Mouse (Mus musculus) layer of hippocampus, adult 2 months (tissue): ENCODE measurements around the gene Etfdh. TPM values are rescaled to one million over a fixed set of nuclear protein-coding genes. Genes with fewer than 3 reads are reported as not detected.

Experiments used
- DNase-seq, 2 experiments: peaks; one replicate each; pipeline ENCODE4 v3.0.0; 2022; ENCODE audit warnings: low spot score in 2 of 2
- H3K27ac ChIP-seq: fragments of 200-600 bp; 2 replicates; pipeline ENCODE4 v1.8.1; 2022
- H3K4me3 ChIP-seq: fragments of 200-600 bp; 2 replicates; pipeline ENCODE4 v1.8.1; 2022; ENCODE audit warnings: mild to moderate bottlenecking
- CTCF ChIP-seq: fragments of 200-600 bp; conservative IDR thresholded peaks from 2 replicates; pipeline ENCODE4 v1.8.1; 2022; ENCODE audit warnings: antibody characterized with exemption, mild to moderate bottlenecking, moderate library complexity
- total RNA-seq, 2 experiments: library from RNA; stranded (reverse); gene quantifications; 2 replicates each; pipeline ENCODE4 v1.2.3; 2021

Gene Etfdh
- total RNA-seq, 2 experiments from 2014 or later, result 28.6 to 28.8 TPM

DNA sequence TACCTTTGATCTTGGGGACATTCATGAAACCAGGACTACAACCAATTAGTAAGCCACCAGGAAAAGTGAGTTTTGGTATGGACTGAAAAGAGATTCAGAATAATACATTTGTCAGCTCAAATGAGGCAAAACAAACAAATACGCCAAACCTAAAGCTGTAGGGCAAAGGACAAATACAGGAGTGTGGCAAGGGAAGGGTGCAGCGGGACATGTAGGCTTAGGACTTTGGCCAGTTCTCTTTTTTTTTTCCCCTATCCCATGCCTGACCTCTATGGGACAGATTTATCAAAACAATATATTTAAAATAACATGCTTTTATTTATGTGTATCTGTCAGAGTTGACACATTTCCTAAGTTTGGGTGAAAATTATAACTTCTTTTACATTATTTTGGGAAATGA is 19.4 kb downstream of the Etfdh start:
- Histone ChIP-seq H3K27ac (no peak overlapping the region), H3K4me3 (no peak overlapping the region)
- no peak for TF ChIP-seq CTCF
- DNase-seq, result no peak

DNA sequence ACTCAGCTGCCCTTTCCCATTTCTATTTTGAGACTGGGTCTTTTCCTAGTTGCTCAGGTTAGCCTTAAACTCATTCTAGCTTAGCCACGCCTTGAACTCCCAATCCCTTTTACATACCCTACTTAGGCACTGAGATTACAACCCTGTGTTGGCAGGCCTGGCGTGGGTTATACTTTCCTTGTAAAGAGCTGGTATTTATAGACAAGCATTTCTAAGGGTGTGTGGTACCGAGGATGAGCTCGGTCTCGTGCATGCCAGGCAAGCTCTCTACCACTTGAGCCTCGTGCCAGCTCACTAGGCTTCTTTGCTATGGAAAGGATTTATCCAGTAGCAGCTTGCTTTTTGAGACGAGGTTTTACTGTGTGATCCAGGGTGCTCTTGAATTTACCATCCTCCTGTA is 33.8 kb downstream of the Etfdh start:
- TF ChIP-seq CTCF, result no peak
- no peak for DNase-seq
- H3K4me3 ChIP-seq, result no peak overlapping the region
- no peak overlapping the region for H3K27ac ChIP-seq

DNA sequence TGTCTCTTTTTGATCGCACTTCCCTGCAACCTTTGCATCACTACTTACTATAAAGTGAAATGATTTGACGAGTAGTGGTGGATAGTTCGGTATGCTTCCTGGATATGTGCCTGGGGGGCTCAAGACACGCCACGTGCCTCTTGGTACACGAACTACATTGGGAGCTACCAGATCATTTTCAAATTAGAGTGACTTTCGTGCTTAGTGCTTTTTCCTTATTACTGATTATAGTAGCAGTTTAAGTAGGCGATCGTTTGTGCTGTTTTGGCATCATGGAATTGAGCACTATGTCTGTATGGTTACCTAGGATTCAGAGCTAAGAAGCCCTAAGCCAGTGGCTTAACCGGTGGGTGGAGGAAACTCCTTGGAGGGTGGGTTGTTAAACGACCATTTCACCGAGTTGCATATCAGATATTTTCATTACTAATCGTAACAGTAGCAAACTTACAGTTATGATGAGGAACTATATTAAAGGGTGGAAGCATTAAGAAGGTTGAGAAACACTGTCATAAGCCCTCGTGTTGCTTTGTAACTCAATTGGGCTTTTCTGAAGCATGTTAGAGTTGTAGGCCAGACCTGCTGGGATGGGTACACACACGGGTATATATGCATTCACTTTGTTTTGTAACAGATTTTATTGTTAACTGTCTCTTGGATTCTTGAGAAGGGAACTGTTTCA is 37.4 kb downstream of the Etfdh start:
- peak overlapping the region; percentile 81 for H3K27ac ChIP-seq
- no peak for DNase-seq
- no peak for TF ChIP-seq CTCF
- H3K4me3 ChIP-seq, result peak overlapping the region; percentile 93

DNA sequence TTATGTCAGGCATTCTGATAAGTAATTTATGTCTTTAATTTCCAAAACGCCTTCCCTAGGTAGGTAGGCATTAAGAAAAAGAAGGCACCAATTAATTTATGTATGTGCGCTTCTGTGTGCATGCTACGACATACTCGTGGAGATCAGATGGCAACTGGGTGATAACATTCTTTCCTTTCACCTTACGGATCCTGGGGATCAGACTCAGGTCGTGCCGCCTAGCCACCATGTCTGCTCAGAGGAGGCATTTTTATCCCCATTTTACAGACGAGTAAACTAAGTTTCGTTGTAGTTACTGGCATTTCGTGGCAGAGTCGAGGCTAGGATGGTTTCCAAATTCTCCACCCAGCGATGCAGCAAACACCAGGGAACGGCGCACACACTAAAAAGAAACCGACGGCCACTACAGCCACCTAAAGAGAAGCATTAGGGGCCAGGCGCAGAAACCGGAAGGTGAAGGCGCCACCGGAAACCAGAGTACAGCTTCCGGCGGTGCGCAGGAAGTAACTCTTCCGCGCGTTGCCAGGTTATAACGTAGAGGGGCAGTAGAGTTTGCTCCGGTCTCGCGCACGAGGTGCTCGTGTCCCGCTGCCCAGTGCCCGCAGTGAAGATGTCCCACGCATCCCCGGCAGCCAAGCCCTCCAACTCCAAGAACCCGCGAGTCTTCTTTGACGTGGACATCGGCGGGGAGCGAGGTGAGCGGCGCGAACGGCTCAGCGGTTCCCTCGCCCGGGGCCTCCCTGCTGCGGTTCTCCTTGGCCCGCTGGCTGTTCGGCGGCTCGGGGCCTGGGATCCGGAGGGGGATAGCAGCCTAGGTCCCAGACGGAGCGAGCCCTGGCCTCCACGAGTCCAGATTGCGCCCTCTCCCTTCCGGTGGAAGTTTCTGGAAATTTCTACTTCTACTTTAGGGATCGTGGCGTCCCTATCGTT is 38.2 kb downstream of the Etfdh start, which contains the start of gene Ppid:
TSS of gene Ppid (plus strand) at position 480 of the 930 bp plus-strand sequence.
- TF ChIP-seq CTCF, result peak; percentile 47
- peak within 1 kb of the TSS; percentile 93 for H3K4me3 ChIP-seq
- DNase-seq, result peak; percentile 76 to 77
- H3K27ac ChIP-seq, result peak within 1 kb of the TSS; percentile 81

DNA sequence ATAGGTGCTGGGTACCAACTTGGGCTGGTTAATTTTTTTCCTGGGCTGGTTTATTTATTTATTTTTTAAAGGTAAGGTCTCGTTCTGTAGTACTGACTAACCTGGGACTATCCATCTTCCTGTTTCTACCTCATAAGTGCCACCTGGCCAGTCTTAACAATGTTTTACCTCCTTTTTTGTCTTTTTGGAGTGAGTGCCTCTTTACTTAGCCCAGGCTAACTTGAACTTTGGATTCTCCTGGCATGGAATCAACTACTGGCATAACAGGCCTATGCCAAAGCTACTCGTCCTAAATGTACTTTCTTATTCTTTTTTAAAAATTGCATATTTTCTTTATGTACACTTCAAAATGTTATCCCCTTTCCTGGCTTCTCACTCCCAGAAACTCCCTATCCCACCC is 39.6 kb downstream of the Etfdh start:
- Histone ChIP-seq H3K27ac (no peak overlapping the region), H3K4me3 (no peak overlapping the region)
- no peak for TF ChIP-seq CTCF
- DNase-seq, result no peak

DNA sequence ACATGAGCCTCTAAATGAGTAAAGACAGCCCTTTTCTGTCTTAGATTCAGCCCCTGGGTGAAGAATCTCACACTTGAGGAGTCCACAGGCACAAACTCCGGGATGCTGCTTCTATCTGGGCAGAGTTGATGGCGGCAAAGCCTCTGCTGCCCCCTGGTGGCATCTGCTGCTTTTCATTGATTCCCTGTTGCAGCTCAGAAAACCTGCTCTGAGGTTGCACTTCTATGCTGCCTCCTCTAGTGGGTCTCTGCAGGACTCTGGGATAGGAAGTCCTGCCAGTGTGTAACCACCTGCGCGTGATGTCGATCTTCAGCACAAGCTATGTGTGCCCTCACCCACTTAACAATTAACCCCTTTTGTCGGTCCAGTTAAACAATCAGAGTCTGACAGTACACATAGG is 42.5 kb downstream of the Etfdh start:
- no peak overlapping the region for H3K4me3 ChIP-seq
- no peak overlapping the region for H3K27ac ChIP-seq
- peak; percentile 90 to 95 for DNase-seq
- TF ChIP-seq CTCF, result peak; percentile 99

DNA sequence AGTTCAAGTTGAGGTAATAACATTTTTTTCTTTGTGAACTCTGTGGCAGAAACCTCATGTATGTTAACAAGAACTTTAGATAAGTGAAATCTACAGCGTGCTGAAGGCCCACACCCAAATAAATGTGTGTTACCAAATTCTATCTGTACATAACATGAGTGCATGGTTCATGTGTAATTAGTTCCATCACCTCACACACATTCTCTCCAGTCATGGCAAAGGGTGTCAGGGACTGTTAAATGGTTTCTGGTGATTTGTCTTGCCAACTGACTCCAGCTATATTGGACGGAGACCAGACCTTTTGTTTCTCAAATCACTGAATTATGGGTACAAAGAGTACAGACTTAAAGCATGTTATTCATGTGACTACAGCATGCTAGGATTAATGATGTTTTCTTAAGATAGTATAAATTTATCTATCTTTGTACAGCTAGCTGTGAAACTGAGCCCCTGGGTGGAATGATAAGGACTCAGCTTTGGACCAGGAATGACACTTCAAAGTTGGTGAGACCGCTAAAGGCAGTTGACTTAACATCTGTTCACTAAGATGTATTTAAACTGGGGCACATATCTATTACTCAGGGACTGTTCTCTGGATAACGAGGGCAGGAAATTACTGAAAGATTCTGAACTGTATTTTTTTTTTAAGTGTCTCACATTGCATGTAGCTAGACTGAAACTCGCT is 49.3 kb downstream of the Etfdh start:
- no peak overlapping the region for H3K27ac ChIP-seq
- no peak for DNase-seq
- H3K4me3 ChIP-seq, result no peak overlapping the region
- no peak for TF ChIP-seq CTCF

DNA sequence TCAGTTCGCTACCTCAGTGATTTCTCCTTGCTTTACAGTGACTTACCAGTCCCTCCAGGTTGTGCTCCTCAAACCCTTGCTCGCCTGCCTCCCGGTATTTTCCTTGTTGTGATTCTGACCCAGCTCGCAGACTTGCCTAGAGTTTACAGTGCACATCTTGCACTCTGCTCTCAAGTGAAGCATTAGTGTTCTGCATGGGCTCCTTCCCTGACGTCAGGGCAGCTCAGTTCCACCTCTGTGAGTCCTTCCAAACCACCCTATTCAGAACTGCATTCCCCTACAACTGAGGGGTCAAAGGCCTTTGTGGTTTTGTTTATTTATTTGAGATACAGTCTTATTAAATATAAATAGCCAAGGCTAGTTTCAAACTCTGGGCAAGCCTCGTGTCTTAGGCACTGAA is 51.1 kb downstream of the Etfdh start:
- TF ChIP-seq CTCF, result no peak
- Histone ChIP-seq H3K4me3 (no peak overlapping the region), H3K27ac (no peak overlapping the region)
- no peak for DNase-seq

DNA sequence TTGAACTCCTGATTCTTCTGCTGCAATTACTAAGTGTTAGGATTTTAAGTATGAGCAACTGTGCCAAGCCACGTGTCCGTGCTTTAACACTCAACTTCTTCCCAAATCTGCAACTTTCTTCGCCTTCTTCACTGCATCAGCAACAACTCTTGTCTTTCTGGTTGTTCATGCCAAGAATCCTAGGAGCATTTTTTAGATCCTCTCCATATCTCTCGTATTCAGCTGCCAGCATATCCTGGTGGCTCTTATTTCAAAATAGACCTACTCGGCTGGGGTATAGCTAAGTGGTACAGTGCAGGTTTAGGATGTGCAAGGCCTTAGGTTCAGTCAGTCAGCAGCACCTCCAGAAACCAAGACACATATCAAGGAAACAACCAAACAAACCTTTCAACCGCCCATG is 51.7 kb downstream of the Etfdh start:
- TF ChIP-seq CTCF, result no peak
- DNase-seq, result no peak
- no peak overlapping the region for H3K4me3 ChIP-seq
- H3K27ac ChIP-seq, result no peak overlapping the region

DNA sequence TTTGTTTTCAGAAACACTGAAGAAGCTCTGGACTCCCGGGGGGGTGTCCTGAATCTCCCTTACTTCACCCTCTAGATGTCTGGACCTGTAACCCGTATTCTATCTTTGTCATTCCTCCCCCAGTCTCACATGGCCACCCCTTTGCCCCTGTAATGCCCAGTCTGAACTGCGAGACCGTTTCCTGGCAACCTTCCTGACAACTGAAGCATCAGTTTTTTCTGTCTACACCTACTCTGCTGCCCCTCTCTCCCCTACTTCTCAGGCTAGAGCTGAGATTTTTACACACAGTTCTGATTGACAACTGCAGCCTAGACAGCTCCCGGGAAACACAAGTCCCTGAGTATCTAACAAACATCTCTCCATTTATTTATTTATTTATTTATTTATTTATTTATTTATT is 52.4 kb downstream of the Etfdh start:
- no peak for DNase-seq
- Histone ChIP-seq H3K27ac (no peak overlapping the region), H3K4me3 (no peak overlapping the region)
- TF ChIP-seq CTCF, result no peak

DNA sequence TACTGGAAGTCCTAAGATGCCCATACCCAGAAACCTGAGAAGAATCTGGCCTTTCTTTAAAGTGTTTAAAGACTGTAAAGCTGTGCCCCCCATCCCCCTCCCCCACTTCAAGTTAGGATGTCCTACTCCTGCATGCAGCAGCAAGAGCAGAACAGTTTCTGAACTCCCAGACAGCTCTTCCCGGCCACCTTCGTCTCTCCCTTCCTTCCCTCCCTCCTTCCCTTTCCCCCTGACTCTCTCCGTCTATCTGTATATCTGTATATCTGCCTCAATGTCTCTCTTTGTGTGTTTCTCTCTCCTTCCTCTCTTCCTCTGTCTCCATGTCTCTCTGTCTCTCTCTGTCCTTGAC is 52.9 kb downstream of the Etfdh start:
- TF ChIP-seq CTCF, result no peak
- Histone ChIP-seq H3K4me3 (no peak overlapping the region), H3K27ac (no peak overlapping the region)
- no peak for DNase-seq

DNA sequence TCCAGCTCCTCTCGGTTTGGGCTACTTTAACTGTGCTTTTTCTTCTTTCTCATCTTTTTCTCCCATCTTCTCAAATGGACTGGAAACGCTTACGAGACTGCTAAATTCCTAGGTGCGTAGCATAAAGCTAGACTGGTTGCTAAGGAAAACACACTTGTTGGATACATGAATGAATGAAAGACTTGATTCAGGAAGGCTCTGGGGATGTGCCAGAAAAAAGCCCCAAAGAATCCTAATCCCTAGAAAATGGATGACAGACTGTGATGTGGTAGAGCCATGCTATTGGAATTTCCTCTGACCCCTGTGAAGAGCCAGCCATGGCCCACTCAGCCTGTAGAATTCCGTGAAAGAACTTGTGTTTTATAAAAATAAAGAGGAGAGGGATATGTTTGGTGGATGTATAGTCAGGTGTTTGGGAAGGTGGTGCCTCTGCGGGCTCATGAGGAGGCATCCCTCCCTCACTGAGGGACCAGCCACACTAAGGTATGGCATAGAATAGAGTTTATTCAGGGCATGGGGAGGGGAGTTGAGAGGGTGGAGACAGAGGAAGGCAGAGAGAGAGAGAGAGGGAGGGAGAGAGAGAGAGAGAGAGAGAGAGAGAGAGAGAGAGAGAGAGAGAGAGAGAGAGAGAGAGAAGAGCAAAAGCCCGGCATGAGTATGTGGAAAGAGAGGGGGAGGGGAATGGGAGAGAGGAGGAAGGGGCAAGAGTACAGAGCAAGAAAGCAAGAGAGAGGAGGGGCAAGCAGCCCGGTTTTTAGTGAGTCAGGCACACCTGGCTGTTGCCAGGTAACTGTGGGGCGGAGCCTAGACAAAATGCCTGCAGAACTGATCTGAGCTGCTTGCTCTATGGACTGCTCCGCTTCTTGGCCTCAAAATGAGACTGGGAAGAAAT is 53.5 kb downstream of the Etfdh start:
- Histone ChIP-seq H3K4me3 (no peak overlapping the region), H3K27ac (no peak overlapping the region)
- TF ChIP-seq CTCF, result no peak
- DNase-seq, result no peak
